Mouse (Mus musculus) layer of hippocampus, adult 9-11 months (tissue): Measurements from ENCODE around the gene Hspbap1.

ENCODE experiments used
- DNase-seq: peaks from one replicate; pipeline ENCODE4 v3.0.0; 2022

Hspbap1 gene

DNA sequence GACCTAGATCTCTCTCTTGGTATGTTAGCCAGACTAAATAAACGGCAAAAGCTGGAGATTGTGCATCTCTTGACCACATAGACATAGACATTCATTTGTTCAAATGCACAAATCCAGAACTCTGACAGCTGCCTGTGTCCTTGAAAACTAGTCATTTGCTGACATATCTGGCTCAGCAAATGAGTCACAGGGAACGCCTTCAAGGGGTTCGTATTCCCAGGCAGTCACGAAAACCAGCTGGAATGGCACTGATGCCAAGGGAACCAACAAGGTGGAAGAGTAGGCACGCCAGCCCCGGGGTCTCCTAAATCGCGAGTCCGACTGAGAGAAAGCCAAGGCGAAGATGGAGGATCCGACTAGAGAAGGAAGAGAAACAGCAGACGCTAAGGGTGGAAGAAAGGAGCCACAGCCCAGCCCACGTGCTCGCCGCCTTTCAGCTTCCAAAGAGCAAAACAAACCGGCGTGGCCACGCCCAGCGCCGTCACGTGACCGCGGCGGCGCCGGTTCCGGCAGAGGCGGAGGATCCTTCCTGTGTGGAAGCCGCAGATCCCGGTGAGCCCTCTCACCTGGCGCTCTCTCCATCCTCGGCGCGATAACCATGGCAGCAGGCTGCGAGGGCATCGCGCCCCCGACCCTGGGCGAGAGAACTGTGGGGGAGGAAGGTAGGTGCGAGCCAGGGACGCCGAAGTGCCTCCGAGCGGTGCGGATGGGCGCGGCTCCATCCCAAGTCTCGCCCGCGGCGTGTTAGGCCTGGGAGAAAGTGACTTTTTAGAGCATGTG is at the start of gene Hspbap1:
TSS of gene Hspbap1 (plus strand) at position 498 of the 780 bp plus-strand sequence.
- peak; percentile 90 for DNase-seq

DNA sequence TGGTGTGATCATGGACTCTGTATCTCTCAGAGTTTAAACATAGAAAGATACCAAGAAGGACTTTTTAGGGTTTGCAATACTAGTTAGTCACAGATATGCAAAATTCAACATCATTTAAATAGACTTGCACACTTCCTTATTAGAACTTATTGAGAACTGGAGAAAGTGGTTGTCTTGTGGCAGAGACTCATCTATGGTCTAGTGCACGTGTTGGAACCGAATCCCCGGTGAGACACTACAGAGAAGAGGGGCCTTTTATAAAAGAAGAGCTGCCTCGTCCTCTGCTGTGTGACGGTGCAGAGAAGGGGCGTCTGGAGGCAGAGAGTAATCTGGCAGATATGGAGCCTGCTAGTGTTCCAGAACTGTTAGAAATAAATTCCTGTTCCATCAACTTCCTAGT is 45.6 kb upstream of the Hspbap1 start:
- no peak for DNase-seq

DNA sequence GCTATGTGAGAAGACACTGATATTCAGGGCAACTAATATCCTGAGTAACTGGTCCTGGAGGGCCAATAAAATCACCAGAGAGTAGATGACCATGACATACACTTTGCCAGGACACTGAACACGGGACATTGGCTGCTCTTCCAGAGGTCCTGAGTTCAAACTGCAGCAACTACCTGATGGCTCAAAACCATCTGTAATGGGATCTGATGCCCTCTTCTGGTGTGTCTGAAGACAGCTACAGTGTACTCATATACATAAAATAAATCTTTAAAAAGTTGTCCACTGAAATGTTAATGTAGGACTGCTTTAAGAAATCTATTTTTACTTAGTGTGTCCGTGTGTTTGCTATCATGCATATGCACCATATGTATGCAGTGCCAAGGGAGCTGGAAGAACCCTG is 43.6 kb upstream of the Hspbap1 start:
- no peak for DNase-seq

- DNase-seq, result no peak
Observed at GRCm38 (mm10) chr16:35729151-35729738, 40.9 kb upstream of the Hspbap1 start.

DNA sequence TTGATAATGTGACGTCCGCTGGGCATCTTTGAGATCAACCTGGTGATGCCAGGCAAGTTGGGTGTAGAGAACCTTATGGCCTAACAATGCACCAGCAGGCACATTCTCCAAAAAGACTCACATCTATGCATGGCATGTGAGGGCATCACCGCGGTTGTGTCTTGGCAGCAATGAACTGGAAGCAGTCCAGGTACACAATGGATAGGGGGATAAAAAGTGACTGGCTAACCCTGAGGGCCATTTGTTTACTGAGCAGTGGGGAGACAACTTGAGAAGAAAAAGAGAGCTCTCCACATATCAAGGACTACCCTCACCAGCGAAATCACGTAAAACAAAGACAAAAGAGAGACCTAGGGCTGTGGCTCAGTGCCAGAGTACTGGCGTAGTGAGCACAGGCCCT is 38.1 kb upstream of the Hspbap1 start:
- no peak for DNase-seq

- no peak for DNase-seq
Observed at GRCm38 (mm10) chr16:35734038-35734437, 36.1 kb upstream of the Hspbap1 start.

DNA sequence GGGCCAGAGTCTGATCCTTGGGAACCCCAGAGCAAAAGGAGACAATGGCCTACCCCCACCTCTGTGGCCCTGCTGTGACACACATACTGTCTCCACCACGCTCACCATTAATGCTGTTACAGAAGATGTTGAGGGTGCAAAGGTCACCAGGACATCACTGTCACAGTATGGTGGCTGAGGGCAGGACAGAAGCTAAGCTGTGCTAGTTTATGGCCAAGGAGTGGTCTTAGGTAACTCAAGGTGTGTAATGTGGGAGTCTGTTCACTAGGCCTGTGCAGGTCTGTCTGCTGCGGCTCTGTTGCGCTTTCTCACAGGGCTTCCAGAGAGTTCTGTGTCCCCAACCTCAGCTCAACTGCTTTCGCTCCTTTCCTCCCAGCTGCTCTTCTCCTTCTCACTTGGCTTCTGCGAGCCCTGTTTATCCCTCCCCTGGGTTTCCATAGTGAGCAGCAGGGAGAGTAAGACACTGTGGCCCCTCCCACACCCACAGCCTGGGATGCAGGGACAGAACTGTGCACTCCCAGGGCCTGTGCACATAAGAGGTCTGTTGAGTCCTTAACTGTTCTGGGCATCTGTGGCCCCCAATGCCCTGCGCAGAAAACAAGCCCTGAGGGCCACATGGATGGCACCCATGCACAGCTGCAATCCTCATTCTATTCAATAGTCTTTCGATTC is 31.9 kb upstream of the Hspbap1 start:
- no peak for DNase-seq

GRCm38 (mm10) chr16:35739548-35739947 is 30.6 kb upstream of the Hspbap1 start:
- DNase-seq, result no peak

DNA sequence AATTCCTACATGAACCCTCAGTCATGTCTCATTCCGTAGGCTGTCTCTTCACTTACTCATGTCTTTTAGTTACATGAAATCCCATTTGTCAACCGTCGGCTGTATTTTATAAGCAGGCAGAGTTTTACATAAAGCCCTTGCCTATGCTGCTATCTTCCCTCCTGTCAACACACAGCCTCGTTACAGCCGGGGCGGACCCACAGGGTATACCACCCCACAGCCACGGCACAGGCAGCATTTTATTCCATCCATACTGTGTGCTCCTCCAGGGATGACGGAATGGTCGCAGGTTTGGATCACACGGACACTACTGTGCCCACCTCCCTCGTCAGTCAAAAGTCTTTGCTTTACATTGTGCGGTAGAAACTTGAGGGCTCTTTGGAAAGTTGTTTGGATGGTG is 29.8 kb upstream of the Hspbap1 start:
- DNase-seq, result no peak

- DNase-seq, result no peak
Observed at GRCm38 (mm10) chr16:35740943-35741342, 29.2 kb upstream of the Hspbap1 start.

DNA sequence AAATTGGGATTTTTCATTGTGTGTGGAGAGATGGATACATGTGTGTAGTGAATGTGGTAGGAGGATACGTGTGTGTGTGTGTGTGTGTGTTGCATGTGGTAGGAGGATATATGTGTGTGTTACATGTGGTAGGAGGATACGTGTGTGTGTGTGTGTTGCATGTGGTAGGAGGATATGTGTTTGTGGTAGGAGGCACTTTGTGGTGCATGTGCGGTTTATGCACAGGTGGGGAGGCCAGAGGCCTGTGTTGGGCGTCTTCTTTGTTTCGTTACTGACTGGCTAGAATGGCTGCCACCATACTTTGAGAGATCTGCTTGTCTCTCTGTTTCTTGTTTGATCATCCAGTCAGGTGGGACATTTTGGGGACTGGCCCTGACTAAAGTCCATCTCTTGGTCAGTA is 28.6 kb upstream of the Hspbap1 start:
- no peak for DNase-seq

GRCm38 (mm10) chr16:35742251-35742937 is 27.8 kb upstream of the Hspbap1 start:
- no peak for DNase-seq

GRCm38 (mm10) chr16:35747417-35748236 is 22.5 kb upstream of the Hspbap1 start:
- peak; percentile 48 for DNase-seq

- DNase-seq, result no peak
Observed at GRCm38 (mm10) chr16:35748237-35748603, 22.0 kb upstream of the Hspbap1 start.

DNA sequence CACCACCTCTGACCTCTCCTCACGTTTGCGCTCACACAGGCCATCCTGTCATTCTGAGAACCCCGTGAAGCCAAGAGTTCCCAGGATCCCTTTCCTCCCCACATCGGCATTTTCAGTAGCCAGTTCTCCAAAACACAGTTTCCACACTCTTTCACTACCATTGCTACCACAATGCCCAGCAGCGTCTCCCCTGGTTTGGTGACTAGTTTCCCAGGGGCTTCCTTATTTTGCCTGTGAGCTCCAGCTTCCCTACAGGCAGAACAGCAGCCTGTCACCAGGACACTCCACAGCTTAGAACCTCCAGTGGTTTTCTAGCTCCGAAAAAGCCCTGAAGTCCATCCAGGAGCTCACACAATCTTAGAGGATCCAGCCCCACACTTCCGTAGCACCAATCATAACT is 20.8 kb upstream of the Hspbap1 start:
- no peak for DNase-seq

GRCm38 (mm10) chr16:35751841-35752240 is 18.3 kb upstream of the Hspbap1 start:
- no peak for DNase-seq

DNA sequence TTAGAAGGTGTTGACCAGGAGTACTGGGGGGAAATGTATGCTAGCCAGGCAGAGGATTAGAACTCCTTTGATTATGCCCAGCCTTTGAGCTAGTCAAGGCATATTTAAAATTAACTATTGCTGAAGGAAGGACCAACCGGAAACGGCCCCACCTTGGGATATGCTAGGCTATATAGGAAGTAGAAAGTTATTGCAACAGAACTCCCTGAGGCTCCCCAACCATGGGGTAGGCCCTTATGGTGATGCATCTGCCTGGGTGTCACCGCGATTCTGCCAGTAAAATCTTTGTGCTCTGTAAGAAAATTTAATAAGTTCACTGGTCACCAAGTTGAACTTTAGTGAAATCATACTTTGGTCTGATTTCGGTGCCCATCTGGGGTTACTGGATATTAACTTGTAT is 16.2 kb upstream of the Hspbap1 start:
- no peak for DNase-seq

- DNase-seq, result no peak
Observed at GRCm38 (mm10) chr16:35755502-35756334, 14.5 kb upstream of the Hspbap1 start.

DNA sequence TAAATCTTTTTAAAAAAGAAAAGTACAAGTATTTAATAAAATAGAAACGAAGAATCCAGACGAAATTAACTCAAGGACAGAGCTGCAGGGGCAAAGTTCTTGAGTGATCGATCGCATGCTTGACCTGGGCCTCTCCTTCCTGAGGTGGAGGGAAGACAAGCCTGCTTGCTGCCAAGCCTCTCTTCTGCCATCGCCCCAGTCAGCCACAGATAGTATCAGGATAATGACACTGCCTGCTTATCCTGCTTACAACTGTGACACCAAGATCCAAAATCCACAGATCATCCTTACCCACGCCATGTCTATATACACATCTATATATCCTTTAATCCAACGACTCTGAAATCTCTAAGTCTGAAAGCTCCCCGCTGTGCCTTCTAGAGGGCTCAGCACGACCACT is 13.5 kb upstream of the Hspbap1 start:
- DNase-seq, result no peak

- no peak for DNase-seq
Observed at GRCm38 (mm10) chr16:35759401-35759800, 10.8 kb upstream of the Hspbap1 start.

- DNase-seq, result no peak
Observed at GRCm38 (mm10) chr16:35763590-35764296, 6.4 kb upstream of the Hspbap1 start.
